Mouse (Mus musculus) C2C12 (cell line): ENCODE results near the gene Gm49333. TPM values are rescaled to one million over a fixed set of nuclear protein-coding genes. Genes with fewer than 3 reads are reported as not detected.

ENCODE experiments used
- H3K27me3 ChIP-seq: one replicate; pipeline ENCODE4 v1.6.1; 2011; ENCODE audit not compliant: control insufficient read depth, insufficient read depth, insufficient read length
- H3K36me3 ChIP-seq: one replicate; pipeline ENCODE4 v1.6.1; 2011; ENCODE audit not compliant: control insufficient read depth, insufficient read depth
- H3K4me3 ChIP-seq: one replicate; pipeline ENCODE4 v1.5.1; 2011; ENCODE audit warnings: mild to moderate bottlenecking, control low read depth; ENCODE audit not compliant: poor library complexity, insufficient read depth, severe bottlenecking
- H3K79me2 ChIP-seq: one replicate; pipeline ENCODE4 v1.6.1; 2011; ENCODE audit not compliant: control insufficient read depth, insufficient read depth
- H3K79me3 ChIP-seq: one replicate; pipeline ENCODE4 v1.6.1; 2011; ENCODE audit warnings: low read depth, control low read depth
- H3ac ChIP-seq: one replicate; pipeline ENCODE3; 2011; ENCODE audit warnings: low read depth; ENCODE audit not compliant: control insufficient read depth, insufficient read length
- CEBPB ChIP-seq: IDR thresholded peaks from one replicate; pipeline ENCODE4 v1.6.1; 2011; ENCODE audit warnings: low read depth, mild to moderate bottlenecking, control low read depth, moderate library complexity
- CTCF ChIP-seq: IDR thresholded peaks from one replicate; pipeline ENCODE4 v1.5.1; 2011; ENCODE audit not compliant: control insufficient read depth, insufficient read depth, insufficient read length
- FOSL1 ChIP-seq: IDR thresholded peaks from one replicate; pipeline ENCODE4 v1.8.0; 2011; ENCODE audit warnings: mild to moderate bottlenecking, low read length; ENCODE audit not compliant: poor library complexity, insufficient read depth, severe bottlenecking
- MAX ChIP-seq: IDR thresholded peaks from one replicate; pipeline ENCODE4 v1.6.1; 2011; ENCODE audit warnings: mild to moderate bottlenecking, control low read depth
- MYOD1 ChIP-seq: IDR thresholded peaks from one replicate; pipeline ENCODE4 v1.6.1; 2011; ENCODE audit warnings: low read depth; ENCODE audit not compliant: control insufficient read depth, insufficient read length
- MYOG ChIP-seq: IDR thresholded peaks from one replicate; pipeline ENCODE4 v1.6.1; 2011; ENCODE audit not compliant: control insufficient read depth, insufficient read length; ENCODE audit errors: extremely low read depth
- USF1 ChIP-seq: IDR thresholded peaks from one replicate; pipeline ENCODE4 v1.6.1; 2011; ENCODE audit warnings: low read depth, mild to moderate bottlenecking, control low read depth, moderate library complexity
- polyA plus RNA-seq: library from polyadenylated mRNA; unstranded; fragments of >200 nt; fragmentation: generic; extraction: Trizol; gene quantifications from one replicate; pipeline ENCODE4 v1.2.1, GENCODE M21; 2012; ENCODE audit warnings: missing spikeins

Gm49333 gene
- polyA plus RNA-seq, 1 experiment = not detected

- Histone ChIP-seq H3K27me3 (no peaks in the 10 kb centered on the region), H3K36me3 (no peaks in the 10 kb centered on the region), H3K79me2 (no peaks in the 10 kb centered on the region), H3ac (no peak overlapping the region), H3K4me3 (no peak overlapping the region), H3K79me3 (no peaks in the 10 kb centered on the region)
- TF ChIP-seq MAX (no peak), CTCF (no peak), USF1 (no peak), FOSL1 (no peak), MYOG (no peak)
Observed at GRCm38 (mm10) chr16:20638367-20638766, 27.0 kb downstream of the Gm49333 start.

DNA sequence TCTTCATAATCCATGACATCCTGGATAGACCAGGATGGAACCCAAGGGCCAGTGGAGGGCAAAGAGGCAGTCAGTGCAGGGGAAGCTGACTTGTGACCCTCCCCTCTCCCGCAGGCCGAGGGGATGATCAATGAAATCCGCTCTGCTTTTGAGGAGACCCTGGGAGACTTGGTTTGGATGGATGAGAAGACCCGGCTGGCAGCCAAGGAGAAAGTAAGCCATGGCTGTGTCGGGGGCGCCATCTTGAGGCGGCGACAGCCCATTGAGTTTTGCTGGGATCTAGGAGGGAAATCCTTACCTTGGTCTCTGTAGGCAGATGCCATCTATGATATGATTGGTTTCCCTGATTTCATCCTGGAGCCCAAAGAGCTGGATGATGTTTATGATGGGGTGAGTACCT lies 30.8 kb downstream of the Gm49333 start:
- no peaks in the 10 kb centered on the region for H3K36me3 ChIP-seq
- no peak overlapping the region for H3K4me3 ChIP-seq
- H3K79me2 ChIP-seq = no peaks in the 10 kb centered on the region
- TF ChIP-seq CTCF = peak; percentile 75
- no peak for TF ChIP-seq USF1
- no peaks in the 10 kb centered on the region for H3K27me3 ChIP-seq
- no peak overlapping the region for H3ac ChIP-seq
- no peaks in the 10 kb centered on the region for H3K79me3 ChIP-seq

- Histone ChIP-seq H3K4me3 (no peak overlapping the region), H3K79me2 (no peaks in the 10 kb centered on the region), H3K27me3 (no peaks in the 10 kb centered on the region), H3K79me3 (no peaks in the 10 kb centered on the region), H3K36me3 (no peaks in the 10 kb centered on the region), H3ac (no peak overlapping the region)
- no peak for TF ChIP-seq CEBPB
- TF ChIP-seq MYOG = no peak
- no peak for TF ChIP-seq MYOD1
- TF ChIP-seq FOSL1 = no peak
- no peak for TF ChIP-seq MAX
- TF ChIP-seq CTCF = no peak
- TF ChIP-seq USF1 = no peak
Observed at GRCm38 (mm10) chr16:20643911-20644310, 32.5 kb downstream of the Gm49333 start.

GRCm38 (mm10) chr16:20651076-20651946 lies 39.9 kb downstream of the Gm49333 start, which contains the start of gene Psmd2:
Gene Psmd2, plus strand, starts transcription at chr16:20651652.
- Histone ChIP-seq H3K79me3 (peaks cover 24% of the 10 kb centered on the region), H3K27me3 (no peaks in the 10 kb centered on the region)

DNA sequence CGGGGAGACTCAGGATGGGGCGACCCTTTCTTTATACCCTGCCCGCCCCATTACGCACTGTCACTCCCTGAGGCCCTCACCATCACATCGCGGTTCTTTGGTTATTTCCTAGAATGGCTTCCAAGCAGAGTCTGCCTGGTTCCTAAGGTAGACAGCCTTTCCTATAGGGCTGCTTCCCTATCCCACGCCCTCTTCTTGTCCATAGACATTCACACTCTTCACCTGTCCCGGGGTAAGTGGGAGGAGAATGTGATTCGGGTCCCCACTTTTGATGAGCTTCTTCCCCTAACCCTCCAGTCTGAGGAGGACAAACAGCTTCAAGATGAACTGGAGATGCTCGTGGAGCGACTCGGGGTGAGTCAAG lies 40.5 kb downstream of the Gm49333 start:
- H3K79me3 ChIP-seq = peaks cover 24% of the 10 kb centered on the region
- TF ChIP-seq CTCF = no peak
- no peak for TF ChIP-seq USF1
- TF ChIP-seq FOSL1 = no peak
- no peak for TF ChIP-seq MYOD1
- no peak for TF ChIP-seq MYOG
- no peak for TF ChIP-seq CEBPB
- no peak for TF ChIP-seq MAX
- peak overlapping the region; percentile 93 for H3ac ChIP-seq
- H3K79me2 ChIP-seq = peaks cover 44% of the 10 kb centered on the region
- H3K27me3 ChIP-seq = no peaks in the 10 kb centered on the region
- H3K36me3 ChIP-seq = peaks cover 45% of the 10 kb centered on the region
- H3K4me3 ChIP-seq = peak overlapping the region; percentile 95

More at GRCm38 (mm10) chr16:20651076-20651946, 39.9 kb downstream of the Gm49333 start, which contains the start of gene Psmd2:
- peaks cover 39% of the 10 kb centered on the region for H3K36me3 ChIP-seq
- H3K4me3 ChIP-seq = peak within 1 kb of the TSS; percentile 95
- peak within 1 kb of the TSS; percentile 94 for H3ac ChIP-seq
- TF ChIP-seq CEBPB (no peak), USF1 (no peak)
- peaks cover 44% of the 10 kb centered on the region for H3K79me2 ChIP-seq

DNA sequence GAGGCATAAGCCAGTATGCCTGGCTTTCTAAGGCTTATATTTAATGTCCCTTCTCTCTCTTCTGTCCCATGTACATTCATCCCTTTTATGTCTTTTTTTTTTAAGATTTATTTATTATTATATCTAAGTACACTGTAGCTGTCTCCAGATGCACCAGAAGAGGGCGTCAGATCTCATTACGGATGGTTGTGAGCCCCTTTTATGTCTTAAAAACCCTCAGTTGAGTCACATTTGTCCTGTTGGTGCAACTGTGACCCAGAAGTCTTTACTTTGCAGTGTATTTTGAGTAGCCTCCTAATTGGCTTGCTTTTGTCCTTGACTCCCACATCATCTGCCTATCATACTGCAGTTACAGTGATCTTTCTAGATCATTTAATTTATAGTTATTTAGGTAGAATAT lies 41.9 kb downstream of the Gm49333 start:
- H3K4me3 ChIP-seq = no peak overlapping the region
- TF ChIP-seq MYOD1 (no peak), FOSL1 (no peak), MYOG (no peak), MAX (no peak), CTCF (no peak), CEBPB (no peak), USF1 (no peak)

More for the DNA sequence above, 41.9 kb downstream of the Gm49333 start:
- peaks cover 24% of the 10 kb centered on the region for H3K79me3 ChIP-seq
- peaks cover 59% of the 10 kb centered on the region for H3K36me3 ChIP-seq
- H3K27me3 ChIP-seq = no peaks in the 10 kb centered on the region
- H3K79me2 ChIP-seq = peaks cover 44% of the 10 kb centered on the region
- no peak overlapping the region for H3ac ChIP-seq
